Mouse (Mus musculus) G1E (cell line): ENCODE results near the gene Tmem44.

Experiments
- CTCF ChIP-seq: IDR thresholded peaks from 2 replicates; pipeline ENCODE4 v1.5.1; 2012; ENCODE audit warnings: low read depth, low read length, inconsistent platforms, mixed read lengths
- GATA1 ChIP-seq: IDR thresholded peaks from 2 replicates; pipeline ENCODE4 v1.6.1; 2012; ENCODE audit warnings: borderline replicate concordance, low read length, inconsistent platforms, mixed read lengths
- POLR2AphosphoS5 ChIP-seq: IDR thresholded peaks from 2 replicates; pipeline ENCODE4 v1.6.1; 2012; ENCODE audit warnings: low read depth, low read length, inconsistent platforms; ENCODE audit not compliant: insufficient replicate concordance
- TAL1 ChIP-seq: conservative IDR thresholded peaks from 2 replicates; pipeline ENCODE4 v1.6.1; 2012; ENCODE audit warnings: low read depth, low read length, inconsistent platforms, mixed read lengths

DNA sequence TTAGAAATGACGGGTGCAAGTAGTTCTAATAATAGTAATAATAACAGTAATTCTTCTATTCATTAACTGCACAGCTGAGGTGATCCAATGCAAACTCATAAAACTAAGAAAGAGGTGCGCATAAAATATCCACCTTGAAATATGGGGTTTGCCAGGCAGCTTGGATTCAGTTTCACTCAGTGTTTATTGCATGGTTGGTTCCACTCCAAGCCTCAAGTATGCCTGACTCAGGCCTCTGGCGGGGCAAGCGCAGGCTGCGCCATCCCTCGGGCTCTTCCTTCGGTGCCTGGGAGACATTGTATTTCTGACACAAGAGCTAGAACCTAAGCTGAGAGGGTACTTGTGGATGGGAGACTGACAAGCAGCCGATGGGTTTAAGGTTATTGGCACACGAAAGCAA, 32.0 kb downstream of the Tmem44 start:
- no peak for TF ChIP-seq CTCF
- TF ChIP-seq TAL1: no peak
- TF ChIP-seq POLR2AphosphoS5: no peak
- no peak for TF ChIP-seq GATA1
